In the genomic region with DNA sequence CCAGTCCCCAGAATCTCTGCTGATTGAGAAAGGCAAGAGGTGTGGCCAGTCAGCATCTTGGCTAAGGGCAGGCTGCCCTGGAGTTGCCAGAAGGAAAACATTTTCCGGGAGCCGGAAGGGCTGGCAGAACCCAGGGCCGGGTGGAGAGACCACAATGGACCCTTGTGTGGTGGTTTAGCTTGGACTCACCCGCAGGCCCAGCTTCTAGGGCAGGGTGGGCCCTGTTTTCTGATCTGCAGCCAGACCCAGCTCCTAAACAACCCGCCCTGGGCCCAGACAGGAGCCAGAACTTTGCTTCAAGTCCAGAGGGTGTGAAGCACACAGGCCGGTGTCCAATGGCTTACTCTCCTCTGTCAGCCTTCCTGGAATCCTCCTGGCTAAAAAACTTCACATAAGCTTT, we compare ENCODE assay signal across 9 mouse cellular contexts. TPM values are rescaled to one million over a fixed set of nuclear protein-coding genes. Genes with fewer than 3 reads are reported as not detected.
A peak's percentile ranks its signal among the peaks of the same experiment; 100 is the strongest.
DNase-seq lines count a peak whose midpoint lies in the region; ATAC-seq lines count a peak whose summit lies in the region.
"Had no signal": no experiment of that assay in that cellular context is flagged by ENCODE, and none has a peak within 500 bp of the region (broad histone marks: within the 10 kb centered on the region; RNA-seq: fewer than 3 reads in every experiment).

No protein-coding gene starts in this region.

- 87% methylated on average over 6 of the region's 6 CpGs for WGBS in midbrain, embryonic 15.5 days

- H3K27ac ChIP-seq in midbrain, embryonic 15.5 days, result no peak overlapping the region
- H3K27ac ChIP-seq: lung, embryonic 15.5 days had no signal

- peak; percentile 31 for DNase-seq in adrenal gland, adult 2 months
- no peak for DNase-seq in adrenal gland, postnatal 10 days
- DNase-seq in thymus, postnatal 4 days, result peak; percentile 17
- DNase-seq in thymus, postnatal 0 days (ENCODE audit: low spot score), result no peak
- DNase-seq in layer of hippocampus, adult 9-11 months, result peak; percentile 68
- peak; percentile 37 for DNase-seq in right cerebral cortex, postnatal 4 days
- DNase-seq in kidney, postnatal 10 days, result no peak

- H3K36me3 ChIP-seq in midbrain, embryonic 15.5 days (replicated peaks), result no peaks in the 10 kb centered on the region
- H3K36me3 ChIP-seq: lung, embryonic 15.5 days had no signal

- H3K4me3 ChIP-seq in midbrain, embryonic 15.5 days, result no peak overlapping the region
- H3K4me3 ChIP-seq: lung, embryonic 15.5 days had no signal

- H3K4me1 ChIP-seq in midbrain, embryonic 15.5 days, result peaks cover 7% of the 10 kb centered on the region; the same call in 1 of the 2 replicates

- H3K27me3 ChIP-seq in midbrain, embryonic 15.5 days (replicated peaks), result no peaks in the 10 kb centered on the region
- H3K27me3 ChIP-seq: lung, embryonic 15.5 days had no signal

- H3K9me3 ChIP-seq in midbrain, embryonic 15.5 days, result no peaks in the 10 kb centered on the region
- H3K9me3 ChIP-seq: lung, embryonic 15.5 days had no signal

- ATAC-seq in midbrain, embryonic 15.5 days (replicated peaks), result no peak

- H3K4me2 ChIP-seq in midbrain, embryonic 15.5 days, result no peak overlapping the region

- H3K9ac ChIP-seq in midbrain, embryonic 15.5 days, result no peak overlapping the region
- H3K9ac ChIP-seq: lung, embryonic 15.5 days had no signal

RNA-seq across cellular contexts. Expression of a gene that starts 30.4 kb away (rescaled TPM):
- total RNA-seq in adrenal gland, adult 2 months (2021), result 10 to 100 TPM; 15.3 to 25.1 TPM
- 6.3 and 8.2 TPM in 2 replicates for polyA plus RNA-seq in adrenal gland, adult 2 months (2012; rRNA removed)
- 10 to 100 TPM; 22.1 to 30.2 TPM for total RNA-seq in adrenal gland, postnatal 10 days (2021)
- polyA plus RNA-seq in thymus, postnatal 0 days (2015; fragmentation: Nextera tagmentation; extraction: Ambion mirVana), result 16.9 and 17.8 TPM in 2 replicates
- polyA plus RNA-seq in midbrain, embryonic 15.5 days (2015; fragmentation: Nextera tagmentation; extraction: Ambion mirVana), result 41.7 and 46.2 TPM in 2 replicates

RNA-seq across cellular contexts. Expression of a gene that starts 49.6 kb away (rescaled TPM):
- 1 to 10 TPM; 1.9 to 5.0 TPM for total RNA-seq in adrenal gland, adult 2 months (2021)
- polyA plus RNA-seq in adrenal gland, adult 2 months (2012; rRNA removed), result 3.8 and 4.8 TPM in 2 replicates
- total RNA-seq in adrenal gland, postnatal 10 days (2021), result 1 to 10 TPM; 5.5 to 7.2 TPM
- 1.6 TPM in 2 replicates for polyA plus RNA-seq in thymus, postnatal 0 days (2015; fragmentation: Nextera tagmentation; extraction: Ambion mirVana)
- polyA plus RNA-seq in midbrain, embryonic 15.5 days (2015; fragmentation: Nextera tagmentation; extraction: Ambion mirVana), result 0.13 and 0.17 TPM in 2 replicates

Comparison
In these comparisons a context has a peak if more than half of its experiments do, and no peak if none do; other contexts are left out.
1. DNase-seq: peak in adrenal gland, adult 2 months (single experiment), thymus, postnatal 4 days (single experiment), layer of hippocampus, adult 9-11 months (single experiment) and right cerebral cortex, postnatal 4 days (single experiment); none in adrenal gland, postnatal 10 days (single experiment), thymus, postnatal 0 days (single experiment) and kidney, postnatal 10 days (single experiment).